Mouse (Mus musculus) embryonic facial prominence, embryonic 13.5 days (tissue): ENCODE results near the gene Srgap1. TPM values are rescaled to one million over a fixed set of nuclear protein-coding genes. Genes with fewer than 3 reads are reported as not detected.

Source experiments
- ATAC-seq: fragments of 200-750 bp; cut with Nextera tagmentation; 2 replicates; pipeline ENCODE4 v1.8.0; 2017; ENCODE audit warnings: low read depth; ENCODE audit not compliant: insufficient number of reproducible peaks, insufficient read depth, low FRiP score, low TSS enrichment
- H3K27ac ChIP-seq: fragments of 300-500 bp; sonication (generic); 2 replicates; pipeline ENCODE4 v1.5.1; 2015; ENCODE audit warnings: moderate library complexity, mild to moderate bottlenecking, inconsistent platforms
- H3K27me3 ChIP-seq: fragments of 300-500 bp; sonication (generic); 2 replicates; pipeline ENCODE4 v1.6.1; 2015; ENCODE audit warnings: mild to moderate bottlenecking, inconsistent platforms
- H3K36me3 ChIP-seq: fragments of 300-500 bp; sonication (generic); 2 replicates; pipeline ENCODE4 v1.6.1; 2015; ENCODE audit warnings: mild to moderate bottlenecking, inconsistent platforms
- H3K4me1 ChIP-seq: fragments of 300-500 bp; sonication (generic); 2 replicates; pipeline ENCODE4 v1.6.1; 2015; ENCODE audit warnings: inconsistent platforms
- H3K4me2 ChIP-seq: fragments of 300-500 bp; sonication (generic); 2 replicates; pipeline ENCODE4 v1.6.1; 2015; ENCODE audit warnings: moderate library complexity, mild to moderate bottlenecking, inconsistent platforms
- H3K4me3 ChIP-seq: fragments of 300-500 bp; sonication (generic); 2 replicates; pipeline ENCODE4 v1.5.1; 2015; ENCODE audit warnings: mild to moderate bottlenecking, inconsistent platforms
- H3K9ac ChIP-seq: fragments of 300-500 bp; sonication (generic); 2 replicates; pipeline ENCODE4 v1.6.1; 2015; ENCODE audit warnings: mild to moderate bottlenecking, inconsistent platforms
- H3K9me3 ChIP-seq: fragments of 300-500 bp; sonication (generic); 2 replicates; pipeline ENCODE4 v1.6.1; 2016; ENCODE audit warnings: inconsistent platforms
- WGBS: fragments of 180-500 bp; shearing (Covaris S2); methylation state at CpG from one replicate; pipeline ENCODE4 v1.1.7; 2015; ENCODE audit warnings: mixed read lengths; 5-methylcytosine and 5-hydroxymethylcytosine counted together
- polyA plus RNA-seq: library from polyadenylated mRNA; unstranded; fragments of >200 nt; fragmentation: Nextera tagmentation; extraction: Ambion mirVana; gene quantifications from 2 replicates; pipeline ENCODE4 v1.2.1, GENCODE M21; 2015

The Srgap1 gene
- polyA plus RNA-seq, 1 experiment from 2014 or later: 16.3 TPM

DNA sequence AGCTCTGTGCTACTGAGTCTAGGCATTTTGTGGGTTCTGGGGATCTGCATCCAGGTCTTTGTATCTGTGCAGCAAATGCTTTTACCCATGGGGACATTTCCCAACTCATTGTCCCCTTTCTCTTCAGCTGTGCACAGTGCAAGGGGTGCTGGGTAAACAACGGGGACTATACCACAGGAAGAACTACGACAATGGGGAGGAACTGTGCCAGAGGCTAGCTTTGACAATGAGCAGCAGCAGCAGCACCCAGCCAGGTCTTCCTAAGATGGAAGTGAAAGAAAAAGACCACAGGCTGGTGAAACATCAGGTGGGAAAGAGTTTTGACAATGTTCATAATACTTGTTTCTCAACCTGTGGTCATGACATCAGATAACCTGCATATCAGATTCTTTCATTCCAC, 197.6 kb downstream of the Srgap1 start:
- no peak overlapping the region for H3K4me3 ChIP-seq
- H3K4me2 ChIP-seq: no peak overlapping the region
- H3K4me1 ChIP-seq: no peaks in the 10 kb centered on the region
- WGBS: 68% methylated on average over 2 of the region's 2 CpGs
- H3K27ac ChIP-seq: no peak overlapping the region
- no peaks in the 10 kb centered on the region for H3K9me3 ChIP-seq
- no peak for ATAC-seq
- H3K9ac ChIP-seq: no peak overlapping the region
- no peaks in the 10 kb centered on the region for H3K27me3 ChIP-seq
- H3K36me3 ChIP-seq: peaks cover 24% of the 10 kb centered on the region; the same call in 1 of the 2 replicates

DNA sequence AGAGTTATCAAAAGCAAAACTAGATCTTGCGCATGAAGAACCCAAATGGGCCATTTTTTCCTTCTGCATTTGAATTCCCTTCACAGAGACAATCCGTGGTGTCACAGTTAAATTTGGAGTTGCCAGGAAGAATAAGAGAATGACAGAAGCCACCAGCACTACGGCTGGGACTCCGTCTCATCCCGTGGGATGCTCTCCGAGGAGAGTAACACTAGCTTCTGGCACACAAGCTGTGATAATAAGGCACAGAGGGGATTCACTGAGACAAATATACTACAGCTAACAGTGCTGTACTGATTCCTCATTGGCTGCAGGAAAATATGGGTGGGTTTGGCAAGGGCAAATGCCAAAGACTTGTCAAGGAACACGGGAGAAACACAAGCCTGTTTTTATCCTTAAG, 201.4 kb downstream of the Srgap1 start:
- Histone ChIP-seq H3K4me3 (no peak overlapping the region), H3K4me1 (no peaks in the 10 kb centered on the region), H3K36me3 (peaks cover 6% of the 10 kb centered on the region), H3K27me3 (no peaks in the 10 kb centered on the region), H3K4me2 (no peak overlapping the region), H3K9me3 (no peaks in the 10 kb centered on the region), H3K27ac (no peak overlapping the region), H3K9ac (no peak overlapping the region)
- no peak for ATAC-seq
- WGBS: 80% methylated on average over 7 of the region's 7 CpGs

DNA sequence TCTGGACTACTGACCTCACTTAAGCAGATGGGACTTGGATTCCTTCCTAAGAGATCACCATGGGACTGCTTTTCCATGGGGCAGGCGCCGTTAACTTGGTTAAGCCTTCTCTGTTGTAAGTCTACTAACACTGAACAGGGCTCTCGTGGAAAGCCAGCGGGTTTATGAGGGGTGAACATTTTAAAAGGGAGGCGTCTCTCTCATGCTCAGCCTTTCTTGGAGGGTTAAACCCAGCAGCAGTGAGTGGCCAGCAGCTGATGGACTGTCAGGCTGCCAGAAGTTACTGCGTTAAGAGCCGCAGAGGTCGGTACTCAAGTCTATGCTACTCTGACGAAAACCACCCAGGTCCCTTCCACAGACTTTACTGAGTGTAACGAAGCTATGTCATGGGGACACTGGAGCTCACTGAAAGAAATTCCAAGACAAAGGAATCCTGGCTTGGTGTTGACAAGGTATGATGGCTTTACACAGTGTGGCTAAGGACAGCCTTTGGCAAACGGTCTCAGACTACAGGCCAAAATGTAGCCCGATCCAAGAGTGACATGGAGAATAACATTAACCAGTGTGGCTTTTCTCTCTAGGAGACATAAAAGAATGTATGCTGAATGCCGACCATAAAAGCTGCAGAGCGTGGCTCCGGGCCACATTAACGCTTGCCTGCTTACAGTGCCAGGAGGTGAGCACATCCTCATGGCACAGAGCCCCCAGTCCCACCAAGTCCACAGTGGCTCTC, 209.8 kb downstream of the Srgap1 start:
- H3K36me3 ChIP-seq: peaks cover 25% of the 10 kb centered on the region
- peak overlapping the region; percentile 27 for H3K4me3 ChIP-seq
- H3K4me1 ChIP-seq: peaks cover 17% of the 10 kb centered on the region
- H3K9me3 ChIP-seq: no peaks in the 10 kb centered on the region
- no peaks in the 10 kb centered on the region for H3K27me3 ChIP-seq
- peak overlapping the region; percentile 51 for H3K4me2 ChIP-seq
- H3K27ac ChIP-seq: peak overlapping the region; percentile 89
- H3K9ac ChIP-seq: 0 out of 2 replicates have a peak overlapping the region, but pooled peaks have one; percentile 7
- peak; percentile 63; the same call in 1 of the 2 replicates for ATAC-seq
- 58% methylated on average over 16 of the region's 16 CpGs for WGBS

DNA sequence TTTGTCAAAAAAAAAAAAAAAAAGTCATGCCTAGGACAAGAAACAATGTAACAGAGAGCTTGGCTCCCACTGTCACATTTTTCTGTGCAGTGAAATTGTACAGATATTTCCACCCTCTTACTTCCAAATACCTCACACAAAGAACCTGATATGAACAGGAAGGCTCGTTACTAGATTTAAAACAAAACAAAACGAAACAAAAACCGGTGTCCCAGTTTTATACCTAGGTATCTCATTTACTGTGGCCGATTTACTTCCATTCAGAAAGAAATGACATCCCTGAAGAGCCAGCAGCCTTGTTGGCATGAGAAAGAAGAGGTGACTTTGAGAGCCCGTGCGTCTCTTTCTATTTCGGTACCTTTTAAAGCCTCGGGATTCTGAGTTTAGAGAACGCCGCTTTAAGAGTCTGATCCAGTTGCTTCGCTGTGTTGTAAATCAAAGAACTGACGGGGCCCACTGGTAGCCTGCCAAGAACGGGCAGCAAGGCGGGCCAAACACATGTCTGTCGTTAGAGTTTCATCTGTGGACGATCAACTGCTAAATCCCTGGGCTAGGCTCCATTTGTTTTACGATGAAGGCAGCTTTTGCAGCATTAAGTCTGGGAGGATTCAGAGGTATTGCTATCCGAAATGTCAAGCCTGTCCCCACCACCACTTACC, 210.5 kb downstream of the Srgap1 start:
- Histone ChIP-seq H3K9ac (0 out of 2 replicates have a peak overlapping the region, but pooled peaks have one; percentile 7), H3K27me3 (no peaks in the 10 kb centered on the region), H3K36me3 (peaks cover 25% of the 10 kb centered on the region), H3K4me2 (peak overlapping the region; percentile 51), H3K27ac (peak overlapping the region; percentile 89), H3K9me3 (no peaks in the 10 kb centered on the region), H3K4me1 (peaks cover 17% of the 10 kb centered on the region), H3K4me3 (peak overlapping the region; percentile 27)
- WGBS: 34% methylated on average over 18 of the region's 18 CpGs
- no peak for ATAC-seq

DNA sequence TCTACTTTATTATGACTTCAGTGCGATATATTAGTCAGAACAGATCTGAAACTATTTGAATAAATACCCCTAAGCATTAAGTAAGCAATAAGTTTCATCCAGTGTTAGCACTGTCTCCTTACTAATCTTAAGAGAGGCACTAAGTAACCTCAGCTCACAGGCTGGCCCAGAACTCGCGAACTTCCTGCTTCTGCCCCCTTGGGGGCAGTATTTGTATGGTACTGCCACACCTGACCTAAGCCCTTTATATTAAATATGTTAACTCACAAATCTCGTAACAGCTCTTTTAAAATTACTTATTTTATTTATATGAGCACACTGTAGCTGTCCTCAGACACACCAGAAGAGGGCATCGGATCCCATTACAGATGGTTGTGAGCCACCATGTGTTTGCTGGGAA, 213.7 kb downstream of the Srgap1 start:
- no peaks in the 10 kb centered on the region for H3K27me3 ChIP-seq
- no peak overlapping the region for H3K4me3 ChIP-seq
- H3K36me3 ChIP-seq: peaks cover 6% of the 10 kb centered on the region; the same call in 1 of the 2 replicates
- peaks cover 33% of the 10 kb centered on the region for H3K4me1 ChIP-seq
- no peak for ATAC-seq
- no peak overlapping the region for H3K27ac ChIP-seq
- H3K9ac ChIP-seq: no peak overlapping the region
- no peaks in the 10 kb centered on the region for H3K9me3 ChIP-seq
- no peak overlapping the region for H3K4me2 ChIP-seq
- 87% methylated on average over 5 of the region's 5 CpGs for WGBS

DNA sequence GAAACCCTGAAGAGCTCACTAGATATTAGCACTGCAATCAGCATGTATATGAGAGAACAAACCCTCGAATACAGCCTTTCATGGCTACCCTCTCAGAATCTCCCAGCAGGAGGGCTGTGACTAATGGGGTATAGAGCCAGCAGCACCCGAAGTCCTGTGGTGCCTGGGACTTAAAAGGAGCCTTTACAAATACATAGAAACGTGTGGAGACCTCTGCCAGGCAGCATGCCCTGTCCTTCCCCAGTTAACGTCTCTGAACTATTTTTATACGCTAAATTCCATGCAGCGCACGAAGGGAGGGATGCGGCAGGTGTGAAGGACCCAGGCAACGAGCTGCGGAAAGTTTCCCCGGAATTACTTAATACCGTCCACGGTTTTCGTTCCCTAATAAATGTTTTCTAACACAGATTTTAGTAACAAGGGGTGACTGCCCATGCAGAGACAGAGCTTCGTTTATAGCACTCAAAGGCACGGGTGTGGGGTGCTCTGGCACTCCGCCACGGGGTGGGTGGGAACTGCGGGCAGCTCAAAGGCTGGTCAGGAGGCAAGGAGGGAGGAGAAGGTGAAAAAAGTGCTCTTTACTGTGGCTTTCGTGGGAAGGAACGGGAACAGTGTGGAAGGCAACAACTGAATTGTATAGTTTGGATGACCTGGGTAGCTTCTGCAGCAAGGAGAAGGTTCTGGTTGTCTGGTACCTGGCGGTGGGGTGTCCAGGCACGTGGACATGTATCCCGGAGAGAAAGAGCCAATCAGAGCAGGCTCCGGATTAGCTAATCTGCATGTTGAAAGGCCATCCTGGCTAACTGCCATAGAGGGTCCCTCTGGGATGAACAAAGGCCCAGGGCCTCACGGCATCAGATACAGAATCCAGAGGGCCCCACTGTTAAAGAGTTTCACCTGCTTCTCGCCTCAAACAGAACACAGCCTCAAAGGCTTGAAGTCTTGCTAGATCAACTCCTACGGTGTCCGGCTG, 216.5 kb downstream of the Srgap1 start:
- Histone ChIP-seq H3K4me1 (peaks cover 29% of the 10 kb centered on the region), H3K4me2 (no peak overlapping the region), H3K9me3 (no peaks in the 10 kb centered on the region), H3K27me3 (no peaks in the 10 kb centered on the region), H3K9ac (no peak overlapping the region), H3K36me3 (peaks cover 6% of the 10 kb centered on the region; the same call in 1 of the 2 replicates), H3K4me3 (no peak overlapping the region), H3K27ac (no peak overlapping the region)
- 75% methylated on average over 29 of the region's 29 CpGs for WGBS
- ATAC-seq: no peak; the same call in 1 of the 2 replicates

DNA sequence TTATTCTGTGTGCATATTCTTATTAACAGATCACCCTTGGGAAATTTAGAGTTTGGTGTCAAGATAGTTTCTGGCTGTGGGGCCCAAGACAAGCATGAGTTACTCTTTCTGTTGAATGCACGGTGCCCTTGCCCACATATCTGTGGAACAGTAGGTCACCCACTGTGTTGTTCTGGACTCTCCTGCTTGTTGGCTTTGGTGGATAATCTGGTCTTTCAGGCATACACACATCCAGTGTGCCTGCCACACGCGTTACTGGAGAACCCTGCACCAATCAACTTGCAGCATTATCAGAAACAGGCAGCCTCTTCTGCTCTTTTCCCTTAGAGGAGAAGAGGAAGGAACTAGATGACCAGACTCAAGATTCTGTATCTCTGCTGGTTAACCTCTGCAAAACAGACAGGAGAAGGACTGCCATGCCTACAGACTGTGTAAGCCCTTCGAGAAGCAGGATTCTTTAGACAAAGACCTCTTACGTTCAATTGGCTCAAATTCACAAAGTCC, 217.3 kb downstream of the Srgap1 start:
- peaks cover 29% of the 10 kb centered on the region for H3K4me1 ChIP-seq
- no peak overlapping the region for H3K4me3 ChIP-seq
- no peaks in the 10 kb centered on the region for H3K27me3 ChIP-seq
- H3K9me3 ChIP-seq: no peaks in the 10 kb centered on the region
- no peak overlapping the region for H3K27ac ChIP-seq
- WGBS: 82% methylated on average over 5 of the region's 5 CpGs
- no peak for ATAC-seq
- no peak overlapping the region for H3K4me2 ChIP-seq
- peaks cover 6% of the 10 kb centered on the region; the same call in 1 of the 2 replicates for H3K36me3 ChIP-seq
- H3K9ac ChIP-seq: no peak overlapping the region

DNA sequence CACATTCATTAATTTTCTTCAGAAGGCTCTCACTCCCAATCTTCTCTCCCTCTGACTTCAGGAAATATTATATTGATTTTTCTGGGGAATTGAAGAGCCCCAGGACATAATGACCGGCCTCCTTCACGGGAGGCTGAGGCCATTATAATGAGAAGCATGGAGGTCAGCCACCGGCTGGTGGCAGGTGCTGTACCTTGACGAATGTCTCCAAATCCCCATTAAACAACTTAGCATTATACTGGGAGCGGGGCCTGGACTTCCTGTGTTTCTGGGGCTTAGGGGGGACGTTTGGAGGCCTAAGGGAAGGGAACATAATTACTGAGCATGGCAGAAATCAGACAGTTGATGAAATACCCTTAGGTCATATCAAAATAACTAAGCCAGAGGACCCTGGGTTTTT, 218.1 kb downstream of the Srgap1 start:
- no peak for ATAC-seq

DNA sequence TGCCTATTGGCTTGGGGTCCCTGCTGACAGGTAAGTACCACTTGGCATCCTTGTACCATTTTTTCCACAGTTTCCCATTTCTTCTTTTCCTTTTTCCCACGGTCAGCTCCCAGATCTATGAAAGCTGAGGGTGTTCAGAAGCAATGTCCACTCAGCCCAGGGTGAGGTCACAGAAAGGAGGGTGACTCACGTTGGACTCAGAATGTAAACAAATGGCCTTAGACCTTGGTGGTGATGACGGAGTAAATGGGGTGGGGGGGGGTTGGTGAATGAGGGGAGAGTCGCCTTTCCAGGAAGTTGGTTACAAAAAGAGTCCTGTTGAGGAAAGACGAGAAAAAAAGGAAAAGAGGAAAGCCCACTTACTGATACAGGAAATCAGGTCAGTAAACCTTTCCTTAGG, 224.4 kb downstream of the Srgap1 start:
- Histone ChIP-seq H3K4me3 (no peak overlapping the region), H3K4me2 (no peak overlapping the region), H3K27ac (no peak overlapping the region), H3K9ac (no peak overlapping the region), H3K4me1 (peaks cover 11% of the 10 kb centered on the region), H3K9me3 (no peaks in the 10 kb centered on the region), H3K27me3 (no peaks in the 10 kb centered on the region), H3K36me3 (peaks cover 23% of the 10 kb centered on the region)
- no peak for ATAC-seq
- 59% methylated on average over 5 of the region's 5 CpGs for WGBS

More for the DNA sequence above, 218.1 kb downstream of the Srgap1 start:
- H3K9me3 ChIP-seq: no peaks in the 10 kb centered on the region
- WGBS: 45% methylated on average over 6 of the region's 6 CpGs
- no peak overlapping the region for H3K9ac ChIP-seq
- H3K4me3 ChIP-seq: no peak overlapping the region
- no peaks in the 10 kb centered on the region for H3K36me3 ChIP-seq
- H3K4me1 ChIP-seq: peaks cover 29% of the 10 kb centered on the region
- no peak overlapping the region for H3K4me2 ChIP-seq
- H3K27ac ChIP-seq: no peak overlapping the region
- H3K27me3 ChIP-seq: no peaks in the 10 kb centered on the region

DNA sequence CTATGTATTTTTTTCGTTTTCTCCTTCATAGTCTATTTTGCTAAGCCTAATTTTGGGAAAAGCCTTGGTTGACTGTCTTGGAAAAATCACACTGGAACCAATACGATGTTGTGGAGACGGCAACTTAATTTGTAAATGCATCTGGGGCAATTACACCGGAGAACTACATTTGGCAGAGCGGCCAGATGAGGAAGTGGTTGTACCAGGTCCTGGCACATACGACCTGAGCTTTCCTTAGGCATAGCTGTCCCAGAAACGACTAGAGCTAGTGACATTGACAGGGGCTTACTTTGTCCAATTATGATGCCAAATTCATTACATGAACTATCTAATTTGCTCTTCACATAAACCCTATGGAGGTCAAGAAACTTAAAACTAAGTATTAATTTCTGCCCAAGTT, 226.3 kb downstream of the Srgap1 start:
- 77% methylated on average over 7 of the region's 7 CpGs for WGBS
- Histone ChIP-seq H3K4me1 (0 out of 2 replicates have a peak, but pooled peaks cover 4% of the 10 kb centered on the region), H3K4me2 (no peak overlapping the region), H3K36me3 (peaks cover 23% of the 10 kb centered on the region), H3K9ac (no peak overlapping the region), H3K4me3 (no peak overlapping the region), H3K27me3 (no peaks in the 10 kb centered on the region), H3K9me3 (no peaks in the 10 kb centered on the region), H3K27ac (no peak overlapping the region)
- ATAC-seq: no peak

DNA sequence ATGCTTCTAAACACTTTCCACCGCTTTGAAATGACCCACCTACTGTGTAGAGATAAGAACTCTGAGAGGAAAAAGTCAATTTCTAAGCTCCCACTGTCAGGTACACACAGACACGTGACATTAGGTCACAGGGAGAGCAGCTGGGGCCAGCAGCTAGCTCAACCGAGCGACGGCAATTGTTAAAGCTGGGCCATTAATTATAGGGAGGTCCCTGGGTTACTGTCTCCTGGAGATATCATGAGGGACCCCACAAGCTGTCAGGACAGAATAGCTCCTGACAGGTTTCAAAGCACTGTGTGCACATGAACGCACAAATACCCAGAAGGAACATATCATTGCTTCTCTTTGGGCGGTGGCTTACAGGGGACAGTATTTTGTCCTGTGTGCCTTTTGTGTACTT, 229.1 kb downstream of the Srgap1 start:
- Histone ChIP-seq H3K27me3 (no peaks in the 10 kb centered on the region), H3K36me3 (peaks cover 27% of the 10 kb centered on the region), H3K4me3 (no peak overlapping the region), H3K4me2 (no peak overlapping the region), H3K4me1 (0 out of 2 replicates have a peak, but pooled peaks cover 4% of the 10 kb centered on the region), H3K27ac (no peak overlapping the region), H3K9me3 (no peaks in the 10 kb centered on the region), H3K9ac (no peak overlapping the region)
- WGBS: 69% methylated on average over 7 of the region's 7 CpGs
- ATAC-seq: no peak
